Mouse (Mus musculus): ENCODE results near the gene Msantd2.
A peak's percentile ranks its signal among the peaks of the same experiment; 100 is the strongest.

Gene Msantd2

DNA sequence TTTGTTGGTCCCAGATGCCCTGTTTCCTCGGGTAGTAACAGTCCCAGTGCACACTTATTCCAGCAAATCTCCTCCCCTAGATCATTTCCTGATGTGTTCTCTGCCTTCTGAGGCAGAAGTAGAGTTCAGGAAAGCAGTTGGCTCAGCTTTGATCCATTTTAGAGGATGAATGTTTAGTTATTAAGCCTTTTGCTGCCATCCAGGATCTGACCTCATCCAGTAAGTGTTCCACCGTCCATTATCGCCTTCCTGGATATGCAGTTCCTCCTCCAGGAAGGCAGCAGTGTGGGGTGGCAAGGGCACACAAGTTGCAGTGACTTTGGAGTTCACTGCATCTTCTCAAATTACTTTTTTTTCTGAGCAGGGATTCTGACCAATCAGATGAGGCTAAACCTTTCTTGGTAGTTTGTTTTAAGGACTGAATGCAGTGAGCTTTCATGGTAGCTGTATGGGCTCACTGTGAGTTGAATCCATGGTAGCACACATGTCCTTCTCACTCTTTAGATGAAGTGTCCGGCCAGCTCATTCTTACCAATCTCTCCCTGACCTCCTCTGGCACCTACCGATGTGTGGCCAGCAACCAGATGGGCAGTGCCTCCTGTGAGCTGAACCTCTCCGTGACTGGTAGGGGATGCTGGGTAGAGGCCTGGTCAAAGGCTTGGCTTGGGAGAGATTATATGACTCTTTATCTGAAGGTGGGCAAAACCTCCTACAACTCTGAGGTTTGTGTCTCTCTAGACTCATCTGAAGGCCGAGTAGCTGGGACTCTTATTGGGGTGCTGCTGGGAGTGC lies 52.9 kb downstream of the Msantd2 start:
- peak in 1 of 2 experiments; percentile 15 for DNase-seq

DNA sequence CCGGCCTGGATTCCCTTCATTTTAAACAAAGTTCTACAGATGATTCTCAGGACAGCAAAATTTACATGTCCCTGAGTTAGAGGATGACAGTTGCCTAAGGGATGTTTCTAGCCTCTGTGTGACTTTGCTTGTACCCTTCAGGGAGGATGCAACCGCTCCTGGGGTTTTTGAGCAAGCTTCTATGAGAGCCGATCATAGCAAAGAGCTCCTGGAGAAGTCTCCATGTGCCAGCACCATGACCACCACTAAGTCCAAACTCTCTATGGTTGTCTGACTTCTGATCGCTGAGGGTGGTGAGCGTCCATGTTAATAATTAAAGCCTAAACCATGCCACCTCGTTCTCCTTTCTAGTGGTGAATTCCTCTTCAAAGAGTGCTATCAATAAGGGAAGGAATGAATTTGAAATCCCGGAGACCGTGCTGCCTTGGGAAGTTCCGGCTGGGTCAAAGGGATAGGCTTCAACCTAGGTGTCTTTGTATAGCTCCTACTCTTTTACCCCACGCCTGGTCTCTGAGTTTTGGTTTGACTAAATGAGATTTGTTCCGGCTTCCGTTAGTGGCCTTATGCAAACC lies 54.8 kb downstream of the Msantd2 start:
- DNase-seq: no peak

DNA sequence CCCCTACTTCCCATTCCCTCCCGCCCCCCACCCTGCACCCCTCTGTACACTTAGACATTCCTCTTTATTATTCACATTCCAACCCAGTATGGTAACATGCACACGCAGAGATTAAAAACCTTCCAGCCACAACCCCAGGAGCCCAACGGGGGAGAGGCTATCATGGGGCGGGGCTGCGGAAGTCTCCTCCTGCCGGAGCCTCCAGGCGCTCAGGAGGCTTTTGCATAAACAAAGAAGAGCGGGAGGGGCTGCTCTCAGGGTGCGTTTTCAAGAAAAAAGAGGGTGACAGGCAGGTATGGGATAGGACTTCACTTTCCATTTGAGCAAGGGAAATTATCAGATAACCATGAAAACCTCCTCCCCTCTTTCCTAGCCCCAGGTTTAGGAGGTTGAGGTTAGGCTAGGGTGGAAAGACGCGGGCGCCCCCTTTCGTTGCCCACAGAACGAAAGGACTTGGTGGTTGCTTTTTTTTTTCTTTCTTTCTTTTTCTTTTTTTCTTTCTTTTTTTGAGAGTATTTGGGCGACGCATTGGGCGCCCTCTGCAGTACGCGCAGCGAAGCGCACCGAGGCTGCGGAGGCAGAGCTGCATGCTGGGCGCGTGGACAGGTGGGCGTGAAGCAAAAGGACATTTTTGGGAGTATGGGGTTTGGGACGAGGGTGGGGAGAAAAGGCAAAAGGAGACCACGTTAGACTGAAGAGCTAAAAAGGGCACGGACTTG lies 55.5 kb downstream of the Msantd2 start:
- DNase-seq: peak; percentile 81 to 85

DNA sequence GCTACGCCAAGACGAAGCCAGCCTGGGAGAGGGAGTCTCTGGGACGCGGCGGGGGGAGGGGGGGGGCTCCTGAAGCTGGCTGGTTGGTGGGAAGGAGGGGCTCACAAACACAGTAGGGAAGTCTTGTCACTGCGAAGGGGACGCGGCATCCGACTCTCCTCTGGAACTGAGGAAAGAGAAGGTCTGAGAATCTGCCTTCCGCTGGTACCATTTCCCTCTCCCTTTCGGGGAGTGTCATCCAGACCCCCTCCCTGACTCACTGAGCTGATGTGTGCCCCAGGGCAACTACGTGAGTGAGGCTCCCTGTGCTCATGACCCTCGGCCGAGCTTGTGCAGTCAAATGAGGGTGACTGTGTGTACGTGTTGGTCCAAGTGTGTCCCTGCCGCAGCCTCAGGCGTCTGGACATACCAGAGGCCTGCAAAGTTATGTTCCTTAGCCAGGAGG lies 56.1 kb downstream of the Msantd2 start:
- DNase-seq: no peak

DNA sequence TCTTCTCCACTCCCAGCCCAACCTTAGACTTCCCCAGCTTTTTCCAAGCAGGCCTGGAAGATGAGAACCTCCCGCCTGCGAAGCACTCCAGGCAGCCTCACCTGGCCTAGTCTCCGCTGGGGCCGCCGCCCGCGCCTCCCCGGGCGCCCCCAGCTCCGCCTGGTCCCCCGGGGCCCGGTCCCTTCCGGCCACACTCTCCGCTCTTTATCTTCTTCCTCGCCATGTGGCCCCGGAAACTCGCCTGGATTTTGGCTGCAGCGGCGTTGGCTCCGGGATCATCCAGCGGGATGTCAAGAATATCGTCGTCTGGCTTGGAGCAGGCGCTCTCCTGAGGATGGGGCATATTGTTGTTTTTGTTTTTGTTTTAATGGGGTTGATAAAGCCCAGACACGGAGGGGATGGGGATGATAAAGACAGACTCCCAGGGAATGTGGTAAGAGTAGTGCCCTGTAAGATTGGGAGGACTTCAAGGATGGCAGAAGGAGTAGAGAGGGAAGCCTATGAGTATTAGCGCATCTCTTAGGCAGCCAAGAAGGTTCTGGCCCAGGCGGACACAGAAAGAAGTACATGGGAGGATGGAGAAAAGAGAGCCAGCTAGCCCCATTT lies 56.8 kb downstream of the Msantd2 start:
- DNase-seq: no peak

DNA sequence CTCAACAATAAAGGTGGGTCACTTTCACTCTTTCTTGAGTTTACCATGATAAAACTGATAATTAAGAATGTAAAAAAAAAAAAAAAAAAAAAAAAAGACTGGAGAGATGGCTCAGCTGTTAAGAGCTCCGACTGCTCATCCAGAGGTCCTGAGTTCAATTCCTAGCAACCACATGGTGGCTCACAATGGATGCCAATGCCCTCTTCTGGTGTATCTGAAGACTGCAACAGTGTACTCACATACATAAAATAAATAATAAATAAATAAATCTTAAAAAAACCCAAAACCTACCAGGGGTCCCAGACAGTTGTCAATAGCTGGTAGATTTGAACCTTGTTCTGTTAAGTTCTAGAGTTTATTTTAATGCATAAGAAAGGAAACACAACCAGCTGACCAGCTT lies 57.8 kb downstream of the Msantd2 start:
- DNase-seq: no peak

DNA sequence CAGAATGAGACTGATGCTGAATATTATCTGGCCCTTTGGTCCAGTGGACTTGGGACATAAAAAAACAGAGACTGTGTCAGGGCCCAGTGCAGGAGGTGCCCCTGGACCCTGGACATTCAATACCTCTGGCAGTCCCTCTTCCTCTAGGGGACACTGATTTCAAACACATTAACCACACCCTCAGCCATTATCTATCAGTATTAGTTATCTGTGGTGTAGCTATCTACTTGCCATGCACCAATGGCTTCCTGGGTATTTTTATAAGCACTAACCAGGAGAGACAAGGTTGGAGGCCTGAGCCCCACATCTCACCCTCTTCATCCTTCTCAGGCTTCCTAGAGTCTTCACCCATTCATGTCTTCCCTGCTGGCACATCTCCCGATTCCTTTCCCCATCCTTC lies 61.3 kb downstream of the Msantd2 start:
- DNase-seq: no peak

DNA sequence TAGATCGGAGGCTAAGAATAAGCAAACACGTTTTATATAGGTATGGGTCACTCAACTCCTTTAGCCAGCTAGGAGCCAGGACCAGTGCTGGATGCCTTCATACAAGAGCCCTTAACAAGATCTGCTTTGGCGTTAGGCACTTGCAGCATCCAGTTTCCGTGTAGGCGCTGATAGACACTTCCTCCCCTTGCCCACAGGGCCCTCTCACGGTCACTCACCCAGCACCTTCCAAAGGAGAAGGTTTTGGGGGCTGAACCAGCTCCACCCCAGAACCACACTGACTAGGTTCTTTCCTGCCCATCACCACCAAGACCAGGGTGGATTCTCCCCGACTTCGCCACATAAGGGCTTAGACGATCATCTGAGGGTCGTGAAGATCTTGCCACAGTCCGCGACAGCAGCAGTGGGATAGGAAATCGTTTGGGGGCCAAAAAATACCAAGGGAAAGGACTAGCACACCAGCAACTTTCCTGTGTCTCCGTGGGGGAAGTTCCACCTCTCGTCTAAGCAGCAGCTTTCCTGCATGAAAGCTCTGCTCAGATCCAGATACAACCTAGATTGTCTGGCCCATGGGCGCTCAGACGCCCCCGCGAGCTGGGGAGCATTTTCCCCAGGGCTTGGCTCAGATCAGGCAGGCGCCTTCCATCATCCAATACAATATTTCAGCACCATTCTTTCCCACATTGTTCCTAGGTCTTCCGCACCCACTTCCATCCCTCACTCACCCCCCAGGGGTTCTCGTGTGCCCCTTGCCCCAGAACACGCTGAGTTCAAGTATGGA lies 62.8 kb downstream of the Msantd2 start:
- no peak for DNase-seq

DNA sequence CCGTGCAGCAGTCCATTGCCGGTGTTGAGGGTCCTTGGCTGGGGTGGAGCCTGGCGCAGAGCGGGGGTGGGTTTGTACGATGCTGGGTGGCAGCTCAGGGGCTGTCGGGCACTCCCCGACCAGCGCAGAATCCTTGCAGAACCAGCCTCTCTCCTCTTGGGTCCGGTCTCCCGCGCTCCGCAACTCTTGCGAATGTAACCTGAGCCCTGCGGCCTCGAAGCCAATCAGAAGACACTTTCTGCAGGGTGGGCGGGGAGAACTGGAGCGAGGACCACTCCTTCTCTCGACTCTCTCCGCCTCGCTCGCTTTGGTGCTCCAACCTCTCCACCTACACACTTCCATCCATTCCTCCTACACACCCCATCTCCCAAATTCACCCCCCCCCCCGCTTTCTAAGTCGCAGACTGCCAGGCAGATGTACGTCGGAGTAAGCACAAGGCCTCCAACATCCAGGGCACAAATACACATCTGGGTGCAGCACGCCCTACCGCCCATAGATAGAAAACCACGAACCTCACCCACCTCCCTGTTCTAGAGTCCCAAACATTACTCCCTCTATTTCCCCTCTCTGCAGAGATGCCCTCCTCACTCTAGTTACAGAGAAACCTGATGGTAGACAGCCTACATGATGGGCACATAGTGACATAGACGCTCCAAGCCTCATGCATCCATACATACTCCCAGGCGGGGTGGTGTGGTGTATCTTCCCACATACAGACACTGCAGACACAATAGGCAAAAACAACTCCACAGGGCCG lies 63.6 kb downstream of the Msantd2 start, which contains the start of gene Nrgn:
Gene Nrgn, minus strand, starts transcription at position 369 of the 758 bp plus-strand sequence.
- DNase-seq: peak; percentile 88 to 89

DNA sequence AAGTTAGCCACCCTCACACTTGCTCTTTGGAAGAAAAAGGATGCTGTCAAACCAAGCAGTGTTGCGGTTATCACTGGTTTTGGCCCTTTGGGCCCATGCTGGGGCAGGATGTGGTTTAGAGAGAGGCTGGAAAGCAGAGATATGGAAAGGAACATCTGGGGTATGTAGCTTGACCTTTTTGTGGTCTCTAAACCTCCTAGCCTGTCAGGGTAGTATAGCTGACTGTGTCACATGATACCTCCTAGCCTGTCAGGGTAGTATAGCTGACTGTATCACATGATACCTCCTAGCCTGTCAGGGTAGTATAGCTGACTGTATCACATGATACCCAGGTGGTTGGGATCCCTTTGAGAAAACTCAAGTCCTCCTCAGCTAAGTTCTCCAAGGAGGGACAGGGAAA lies 65.2 kb downstream of the Msantd2 start:
- DNase-seq: no peak

DNA sequence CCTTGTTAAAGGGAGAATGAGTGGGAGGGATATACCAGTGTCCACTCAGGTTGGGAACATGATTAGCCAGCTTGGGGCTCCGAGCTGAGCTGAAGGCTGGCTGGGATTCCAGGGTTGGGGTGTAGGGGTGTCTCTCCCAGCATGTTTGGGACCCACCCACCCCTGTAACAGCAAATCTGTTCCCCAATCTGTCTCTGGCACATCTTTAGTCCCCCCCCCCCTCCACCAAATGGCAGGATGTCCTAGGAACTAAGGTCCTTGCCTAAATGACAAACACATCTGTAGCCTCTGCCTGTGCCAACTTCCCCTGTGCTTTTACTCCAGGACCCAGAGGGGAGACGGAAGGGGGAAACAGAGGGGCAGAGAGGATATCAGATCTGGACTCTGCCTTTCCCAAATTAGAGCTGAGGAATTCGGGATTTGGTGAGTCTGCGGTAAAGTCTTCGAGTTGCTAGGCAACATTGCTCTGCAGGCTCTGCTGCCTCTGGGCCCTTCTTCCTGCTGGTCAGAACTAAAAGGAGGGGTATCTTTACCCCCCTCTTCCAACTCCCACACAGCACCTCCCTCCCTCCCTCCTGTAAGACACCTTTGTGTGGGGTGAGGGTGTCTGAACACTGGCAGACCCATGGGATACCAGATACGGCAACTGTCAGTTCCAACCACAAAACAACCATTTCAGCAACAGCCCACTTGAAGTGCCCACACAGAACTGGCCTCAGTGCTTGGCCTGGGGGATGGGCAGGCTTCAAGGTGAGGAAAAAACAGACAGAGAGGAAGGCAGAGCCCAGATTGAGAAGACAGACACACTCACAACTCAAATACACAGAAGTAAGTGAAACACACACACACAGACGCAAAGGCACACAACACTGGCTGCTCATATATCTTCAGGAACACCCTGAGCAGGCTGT lies 66.0 kb downstream of the Msantd2 start, which contains the start of gene Siae:
Gene Siae, plus strand, starts transcription at position 861 of the 911 bp plus-strand sequence.
- DNase-seq: no peak

DNA sequence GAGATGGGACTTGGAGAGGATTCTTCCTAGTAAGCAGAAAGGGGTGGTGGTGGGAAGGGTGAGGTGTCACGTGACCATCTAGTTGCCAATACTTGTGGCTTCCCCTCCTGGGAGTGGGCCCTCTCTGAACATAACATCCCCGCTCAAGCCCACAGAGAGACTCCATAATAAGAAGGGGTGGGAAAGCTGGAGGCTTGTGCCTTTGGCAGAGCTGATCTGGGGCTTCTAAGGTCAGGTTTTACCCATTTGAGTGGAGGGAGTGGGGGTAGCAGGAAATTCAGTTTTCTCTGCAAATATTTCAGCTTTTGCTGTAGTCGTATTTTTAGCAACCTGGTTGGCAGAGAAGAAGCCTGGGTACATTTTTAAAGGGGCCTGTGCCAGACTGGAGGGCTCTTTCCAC lies 67.2 kb downstream of the Msantd2 start:
- DNase-seq: no peak

DNA sequence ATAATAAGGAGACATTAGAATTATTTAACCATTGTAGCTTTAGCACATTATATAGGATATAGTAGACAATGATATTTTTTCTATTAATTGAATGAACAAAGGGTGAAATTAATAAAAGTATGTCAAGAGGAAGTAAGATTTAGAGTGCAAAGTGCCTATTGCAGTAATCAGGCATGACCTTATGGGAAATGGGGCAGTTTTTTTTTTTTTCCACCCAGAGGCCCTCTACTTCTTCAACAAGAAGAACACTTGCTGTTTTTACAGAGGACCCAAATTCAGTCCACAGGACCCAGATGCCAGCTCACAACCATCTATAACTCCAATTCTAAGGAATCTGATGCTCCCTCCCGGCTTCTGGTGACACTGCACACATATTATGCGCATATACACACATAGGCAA lies 71.5 kb downstream of the Msantd2 start:
- DNase-seq: no peak

DNA sequence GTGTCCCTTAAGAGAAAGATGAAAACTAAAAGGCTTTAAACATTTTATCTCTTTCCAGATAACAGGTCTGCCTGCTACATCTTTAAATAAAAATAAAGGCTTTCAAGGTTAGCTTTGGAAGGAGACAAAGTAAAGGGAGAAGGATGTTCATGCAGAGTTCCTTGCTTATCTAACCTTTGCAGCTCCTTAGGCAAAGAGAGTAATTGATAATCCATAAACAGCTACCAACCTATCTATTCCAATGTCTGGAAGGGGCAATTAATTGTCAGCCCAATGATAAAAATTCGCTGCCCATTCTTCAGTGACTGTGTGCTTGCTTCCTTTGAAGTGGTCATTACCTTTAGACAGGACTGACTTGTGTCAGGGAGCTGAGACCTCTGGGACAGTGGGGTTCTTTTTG lies 74.7 kb downstream of the Msantd2 start:
- DNase-seq: no peak

DNA sequence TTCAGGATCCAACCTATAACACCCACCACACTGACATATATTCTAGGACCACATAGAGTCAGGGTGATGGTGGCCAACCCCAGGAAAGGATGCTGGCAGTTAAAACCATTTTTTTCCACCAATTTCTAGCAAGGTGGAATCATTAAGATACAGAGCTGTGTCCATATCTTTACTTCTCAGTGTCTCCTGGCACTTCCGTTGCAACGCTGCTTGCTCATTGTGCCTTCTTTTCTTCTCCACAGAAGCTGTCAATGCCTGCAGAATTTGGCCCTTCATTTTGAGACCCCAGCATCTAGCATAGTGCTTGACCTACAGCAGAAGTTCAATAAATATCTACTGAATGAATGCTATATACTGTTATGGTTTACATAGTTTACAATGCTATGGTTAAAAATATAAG lies 77.9 kb downstream of the Msantd2 start:
- no peak for DNase-seq

DNA sequence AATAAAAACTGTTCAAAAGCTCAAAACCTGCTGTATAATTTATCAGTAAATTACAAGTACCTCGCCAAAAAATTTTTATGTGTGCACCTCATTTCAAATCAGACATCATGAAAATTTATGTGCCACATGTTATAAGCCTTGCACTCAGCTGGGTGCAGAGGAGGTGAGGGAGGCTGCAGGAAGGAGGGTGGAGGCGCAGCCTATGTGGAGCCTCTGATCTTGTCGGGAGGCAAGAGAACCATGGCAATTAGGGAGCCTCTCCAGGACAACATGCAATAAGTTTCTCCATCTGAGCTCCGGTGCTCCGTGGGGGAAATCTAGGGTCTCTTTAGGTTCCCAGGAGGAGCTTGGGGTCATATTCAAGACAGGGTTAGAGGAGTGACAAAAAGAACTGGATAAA lies 78.3 kb downstream of the Msantd2 start:
- DNase-seq: no peak

DNA sequence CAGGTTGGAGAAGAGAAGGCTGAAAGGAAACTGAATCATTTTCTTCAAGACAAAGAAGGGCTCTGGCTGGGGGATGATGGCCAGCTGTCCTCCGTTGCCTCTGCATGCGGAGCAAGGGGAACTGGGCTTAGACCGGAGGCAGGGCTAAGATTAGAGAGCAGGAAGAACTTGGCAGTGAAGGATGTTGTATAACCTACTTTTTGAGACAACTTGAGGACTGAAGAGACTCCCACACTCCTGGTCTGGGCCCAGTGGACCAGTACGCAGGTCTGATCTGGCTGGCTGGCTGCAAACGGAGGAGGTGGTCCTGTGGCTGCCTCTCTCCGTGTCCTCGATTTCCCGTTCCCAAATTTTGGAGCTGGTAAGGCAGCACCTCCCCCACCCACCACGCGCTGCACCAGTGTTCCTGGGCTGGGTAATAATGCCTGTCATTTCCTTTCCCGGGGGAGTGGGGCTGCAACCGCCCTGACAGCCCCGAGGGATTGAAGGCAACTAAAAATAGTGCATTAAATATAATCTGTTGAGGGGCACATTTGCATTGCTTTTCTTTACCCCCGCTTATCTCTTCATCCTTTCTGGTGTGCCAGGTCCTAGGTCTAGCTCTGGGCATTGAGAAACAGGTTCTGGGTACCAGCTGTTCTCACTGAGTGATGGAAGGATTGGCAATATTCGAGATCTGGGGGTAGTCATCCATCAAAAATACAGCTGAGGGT lies 78.9 kb downstream of the Msantd2 start:
- DNase-seq: peak; percentile 27 to 47

DNA sequence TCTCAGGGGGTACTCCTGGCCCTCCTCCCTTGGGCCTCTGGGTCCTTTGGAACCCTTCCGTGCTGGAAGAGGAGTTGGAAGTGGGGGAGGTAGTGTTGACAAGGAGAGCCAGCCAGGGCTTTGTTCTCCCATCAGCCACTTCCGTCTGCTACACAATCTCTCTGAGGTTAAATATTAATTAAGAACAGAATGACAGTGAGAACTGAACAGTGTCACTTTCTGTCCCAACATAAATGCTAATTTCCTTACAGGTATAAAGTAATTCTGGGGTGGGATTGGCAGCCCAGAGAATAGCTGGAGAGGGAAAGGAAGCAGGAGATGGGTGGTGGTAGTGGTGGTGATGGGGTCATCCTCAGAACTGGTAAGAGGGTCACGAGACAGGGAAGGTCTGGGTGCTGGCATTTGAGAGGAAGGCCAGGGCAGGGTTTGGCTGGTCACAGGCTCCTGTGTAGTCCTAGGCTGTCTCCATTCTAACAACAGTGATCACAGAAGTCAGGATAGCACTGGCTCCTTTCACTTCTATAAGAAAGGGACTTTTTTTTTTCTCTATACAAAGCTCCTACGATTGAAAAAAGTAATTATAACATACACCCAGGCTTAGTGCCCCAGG lies 79.6 kb downstream of the Msantd2 start:
- no peak for DNase-seq

DNA sequence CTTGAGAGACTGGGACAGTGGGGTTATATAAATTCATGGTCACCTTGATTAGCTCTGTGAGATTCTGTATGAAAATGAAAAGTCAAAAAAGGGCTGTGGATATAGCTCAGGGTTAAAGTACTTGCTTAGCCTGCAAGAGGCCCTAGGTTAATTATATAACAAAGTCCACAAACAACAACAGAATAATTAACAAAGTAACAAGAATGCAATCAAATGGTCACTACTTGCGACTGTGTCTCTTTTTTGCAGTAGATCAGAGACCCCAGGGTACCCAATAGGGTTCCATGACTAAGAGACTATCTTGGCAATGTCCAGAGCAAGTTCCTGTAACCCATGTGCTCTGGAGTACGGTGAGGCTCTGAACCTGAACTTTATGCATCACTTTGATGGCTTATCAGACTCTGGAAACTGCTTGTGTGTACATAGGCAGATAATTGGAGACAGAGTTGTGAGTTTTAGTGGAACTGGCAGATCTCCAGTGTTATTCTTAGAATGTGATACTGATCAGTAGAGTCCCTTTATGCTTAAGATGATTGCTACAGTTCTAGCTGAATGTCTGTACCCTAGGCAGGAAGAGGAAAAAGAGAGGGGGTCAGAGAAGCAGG lies 80.2 kb downstream of the Msantd2 start:
- no peak for DNase-seq

Data from lung, postnatal 4 days (tissue).